Mouse (Mus musculus): ENCODE measurements around the gene Lfng. TPM values are rescaled to one million over a fixed set of nuclear protein-coding genes. Genes with fewer than 3 reads are reported as not detected.

Gene Lfng
- total and polyA plus RNA-seq, 3 experiments = not detected

DNA sequence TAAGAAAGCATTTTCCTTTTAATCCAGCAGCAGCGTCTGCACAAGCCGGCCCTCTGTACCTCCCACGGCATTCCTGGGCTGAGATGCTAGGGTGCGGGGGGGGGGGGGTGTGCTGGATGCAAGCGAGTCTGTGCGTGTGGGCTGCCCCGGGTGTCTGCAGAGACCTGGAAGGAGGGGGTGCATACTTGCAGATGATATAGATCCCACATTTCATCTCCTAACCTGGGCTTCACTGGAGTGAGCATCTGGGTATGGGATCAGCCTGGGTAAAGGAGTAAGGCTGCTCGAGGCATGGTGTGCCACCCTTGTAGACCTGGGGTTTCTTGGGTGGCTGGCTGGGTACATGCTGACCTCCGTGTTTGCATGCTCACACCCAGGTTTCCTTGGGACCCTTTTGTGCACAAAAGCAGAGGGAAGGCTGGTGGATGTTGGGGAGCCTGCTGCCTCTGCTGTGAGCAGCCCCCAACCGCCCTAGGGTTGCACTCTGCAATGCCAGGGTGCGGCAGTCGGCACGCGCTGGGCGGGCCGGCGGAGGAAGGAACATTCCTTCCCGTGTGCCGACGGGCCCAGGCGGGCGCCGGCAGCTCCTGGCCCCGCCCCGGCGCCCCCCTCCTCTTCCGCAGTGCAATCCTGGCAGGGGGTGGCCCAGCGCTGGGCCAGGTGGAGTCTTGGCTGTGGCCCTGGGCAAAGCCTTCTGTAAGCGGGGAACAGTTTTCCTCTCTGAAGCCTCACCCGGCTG, 3.3 kb downstream of the Lfng start:
- Histone ChIP-seq H3K9me3 (replicated peaks; ENCODE audit: low read length) (peaks cover 10% of the 10 kb centered on the region), H3K4me2 (ENCODE audit: insufficient read depth, low read depth, poor library complexity, severe bottlenecking) (no peak overlapping the region), H3K79me2 (replicated peaks; ENCODE audit: control insufficient read depth, extremely low read depth, insufficient read depth, poor library complexity, severe bottlenecking) (no peaks in the 10 kb centered on the region), H3K27me3 (replicated peaks) (peaks cover 82% of the 10 kb centered on the region), H3K4me3 (replicated peaks in 1 of 3; ENCODE audit: low read depth in 2 of 3, low read length in 2 of 3, poor library complexity in 1 of 3) (no peak overlapping the region), H3K36me3 (replicated peaks in 1 of 2; ENCODE audit: control insufficient read depth in 1 of 2, insufficient read depth in 1 of 2, low read length in 1 of 2) (no peaks in the 10 kb centered on the region), H3K9ac (ENCODE audit: insufficient read depth, low read depth) (no peak overlapping the region), H3K27ac (ENCODE audit: insufficient read depth, low read depth) (no peak overlapping the region), H3K4me1 (ENCODE audit: control insufficient read depth in 1 of 2, insufficient read depth in 2 of 2) (peaks cover 0 to 4% of the 10 kb centered on the region in 2 experiments; a peak in 1 of 4 replicates)
- no peak for DNase-seq (ENCODE audit: extremely low read depth)
- in situ Hi-C loops (cut with MboI; ENCODE audit: low pct_ligation_motif_present, low pct_unique_long_range_greater_than_20kb, low sequenced_read_pairs) (no loop called here), dilution Hi-C loops (cut with MboI; ENCODE audit: extremely low pct_ligation_motif_present, extremely low pct_unique_long_range_greater_than_20kb, low sequenced_read_pairs) (no loop called here)
- no peak for TF ChIP-seq NRF1 (IDR thresholded peaks at IDR 0.05; ENCODE audit: low read depth, low read length)
- TF ChIP-seq ZNF384 (IDR thresholded peaks at IDR 0.05; ENCODE audit: low read depth, low read length) = no peak
- no peak for TF ChIP-seq JUN (IDR thresholded peaks at IDR 0.05; ENCODE audit: insufficient read depth, low read depth, low read length)
- TF ChIP-seq EP300 (IDR thresholded peaks at IDR 0.05; ENCODE audit: low read length) = no peak
- no peak for TF ChIP-seq KAT2A (IDR thresholded peaks at IDR 0.05; ENCODE audit: insufficient replicate concordance, low read length)
- TF ChIP-seq USF1 (IDR thresholded peaks at IDR 0.05; ENCODE audit: low read depth, low read length) = no peak
- TF ChIP-seq HCFC1 (IDR thresholded peaks at IDR 0.05; ENCODE audit: low read depth, low read length) = no peak
- TF ChIP-seq CHD1 (IDR thresholded peaks at IDR 0.05; ENCODE audit: low read depth, low read length) = no peak
- no peak for TF ChIP-seq ELF1 (IDR thresholded peaks at IDR 0.05; ENCODE audit: low read depth, low read length)
- TF ChIP-seq TBP (conservative IDR thresholded peaks at IDR 0.05; ENCODE audit: low read depth, low read length) = no peak
- no peak for TF ChIP-seq SMC3 (IDR thresholded peaks at IDR 0.05; ENCODE audit: low read depth, low read length)
- TF ChIP-seq IRF4 (IDR thresholded peaks at IDR 0.05; ENCODE audit: low read depth, low read length) = no peak
- no peak for TF ChIP-seq RCOR1 (conservative IDR thresholded peaks at IDR 0.05; ENCODE audit: low read depth, low read length)
- TF ChIP-seq ZMIZ1 (IDR thresholded peaks at IDR 0.05; ENCODE audit: low read depth, low read length) = no peak

DNA sequence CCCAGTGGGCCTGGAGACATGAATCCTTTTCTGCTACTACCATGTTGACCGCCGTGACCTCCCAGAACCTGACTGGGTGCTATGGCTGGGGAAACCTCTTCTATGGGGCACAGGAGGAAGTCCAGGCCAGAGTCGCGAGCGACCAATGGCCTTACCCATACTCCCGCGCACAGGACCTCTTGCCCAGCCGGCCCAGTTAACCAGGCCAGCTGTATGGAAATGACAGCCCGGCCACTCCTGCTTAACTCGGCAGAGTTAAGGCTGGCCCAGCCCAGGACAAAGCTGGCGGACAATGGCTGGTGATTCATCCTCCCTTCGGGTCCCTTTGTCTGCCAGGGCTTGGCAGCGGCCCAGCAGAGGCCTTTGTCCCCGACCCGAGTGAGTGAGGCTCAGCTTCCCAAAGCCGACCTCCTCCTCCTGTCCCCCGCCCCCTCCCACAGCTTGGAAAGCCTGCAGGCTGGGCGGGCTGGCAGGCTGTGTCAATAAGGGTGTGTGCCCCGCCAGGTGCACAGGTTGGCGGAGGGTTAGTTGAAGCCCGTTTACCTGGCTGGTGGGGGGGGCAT, 4.0 kb downstream of the Lfng start:
- no peak overlapping the region for H3K9ac ChIP-seq (ENCODE audit: insufficient read depth, low read depth)
- in situ Hi-C loops (cut with MboI; ENCODE audit: low pct_ligation_motif_present, low pct_unique_long_range_greater_than_20kb, low sequenced_read_pairs) = no loop called here
- peaks cover 10% of the 10 kb centered on the region for H3K9me3 ChIP-seq (replicated peaks; ENCODE audit: low read length)
- dilution Hi-C loops (cut with MboI; ENCODE audit: extremely low pct_ligation_motif_present, extremely low pct_unique_long_range_greater_than_20kb, low sequenced_read_pairs) = no loop called here
- H3K27me3 ChIP-seq (replicated peaks) = peaks cover 77% of the 10 kb centered on the region
- H3K27ac ChIP-seq (ENCODE audit: insufficient read depth, low read depth) = no peak overlapping the region
- no peak for DNase-seq (ENCODE audit: extremely low read depth)
- H3K36me3 ChIP-seq (replicated peaks in 1 of 2; ENCODE audit: control insufficient read depth in 1 of 2, insufficient read depth in 1 of 2, low read length in 1 of 2) = no peaks in the 10 kb centered on the region
- H3K4me3 ChIP-seq (replicated peaks in 1 of 3; ENCODE audit: low read depth in 2 of 3, low read length in 2 of 3, poor library complexity in 1 of 3) = no peak overlapping the region
- no peak overlapping the region for H3K4me2 ChIP-seq (ENCODE audit: insufficient read depth, low read depth, poor library complexity, severe bottlenecking)
- TF ChIP-seq NRF1 (IDR thresholded peaks at IDR 0.05; ENCODE audit: low read depth, low read length) (no peak), ETS1 (conservative IDR thresholded peaks at IDR 0.05; ENCODE audit: low read depth, low read length) (no peak), PAX5 (IDR thresholded peaks at IDR 0.05; ENCODE audit: low read length) (no peak)
- H3K79me2 ChIP-seq (replicated peaks; ENCODE audit: control insufficient read depth, extremely low read depth, insufficient read depth, poor library complexity, severe bottlenecking) = no peaks in the 10 kb centered on the region
- peaks cover 4% of the 10 kb centered on the region in 2 experiments; a peak in 3 of 4 replicates for H3K4me1 ChIP-seq (ENCODE audit: control insufficient read depth in 1 of 2, insufficient read depth in 2 of 2)

Measured in CH12.LX (cell line).